Mouse (Mus musculus): ENCODE data around the gene Sv2a. TPM values are rescaled to one million over a fixed set of nuclear protein-coding genes. Genes with fewer than 3 reads are reported as not detected.

The Sv2a gene
- total RNA-seq (2023) = 1 to 10 TPM; 1.9 to 2.8 TPM

GRCm38 (mm10) chr3:96180727-96181477, at the start of gene Sv2a:
Gene Sv2a (plus strand): TSS chr3:96181151.

DNA sequence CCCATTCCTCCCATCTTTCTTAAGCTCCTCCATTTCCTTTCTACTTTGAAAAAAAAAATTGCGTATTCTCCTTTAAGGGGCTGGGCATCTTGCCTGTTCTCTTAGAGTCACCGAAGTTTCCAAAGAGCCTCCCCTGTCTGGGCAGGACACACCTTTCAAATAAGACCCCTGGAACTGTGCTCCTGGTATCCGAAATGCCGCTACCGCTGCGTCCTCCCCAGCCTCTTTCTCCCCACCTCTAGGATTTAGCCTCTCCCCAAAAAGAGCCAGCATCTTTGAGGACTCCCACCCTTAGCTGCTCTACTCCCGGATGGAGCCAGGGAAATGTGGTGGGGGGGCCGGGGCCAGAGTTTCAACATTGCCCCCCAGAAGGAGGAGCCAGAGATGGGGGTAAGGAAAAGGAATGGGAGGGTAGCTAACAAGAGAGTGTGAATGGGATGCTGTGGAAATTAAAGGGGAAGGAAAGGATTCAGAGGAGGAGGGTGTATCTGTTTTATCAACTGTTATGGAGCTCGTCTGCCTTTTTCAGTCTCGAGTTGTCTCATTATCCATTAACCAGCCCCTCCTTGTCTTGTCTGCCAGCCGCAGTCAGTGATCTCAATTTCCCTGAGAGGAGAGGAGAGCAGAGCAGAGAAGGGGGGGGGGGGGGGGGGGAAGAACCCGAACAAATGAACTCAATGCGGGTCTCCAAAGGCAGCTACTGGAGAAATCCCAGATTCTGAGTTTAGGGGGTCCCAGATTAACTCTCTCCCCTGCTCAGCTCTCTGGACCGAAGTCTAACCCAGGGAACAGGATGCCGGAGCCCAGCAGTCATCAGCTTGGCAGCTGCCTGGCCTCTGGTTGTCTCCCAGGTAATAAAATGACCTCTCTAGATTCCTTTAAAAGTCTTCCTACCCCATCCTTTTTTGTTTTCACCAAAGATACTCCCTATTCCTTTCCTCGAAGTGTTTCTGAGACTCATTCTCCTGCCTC, 18.8 kb upstream of the Sv2a start, which contains the start of gene Mtmr11:
TSS of gene Mtmr11 (plus strand) at position 136 of the 972 bp plus-strand sequence.

DNA sequence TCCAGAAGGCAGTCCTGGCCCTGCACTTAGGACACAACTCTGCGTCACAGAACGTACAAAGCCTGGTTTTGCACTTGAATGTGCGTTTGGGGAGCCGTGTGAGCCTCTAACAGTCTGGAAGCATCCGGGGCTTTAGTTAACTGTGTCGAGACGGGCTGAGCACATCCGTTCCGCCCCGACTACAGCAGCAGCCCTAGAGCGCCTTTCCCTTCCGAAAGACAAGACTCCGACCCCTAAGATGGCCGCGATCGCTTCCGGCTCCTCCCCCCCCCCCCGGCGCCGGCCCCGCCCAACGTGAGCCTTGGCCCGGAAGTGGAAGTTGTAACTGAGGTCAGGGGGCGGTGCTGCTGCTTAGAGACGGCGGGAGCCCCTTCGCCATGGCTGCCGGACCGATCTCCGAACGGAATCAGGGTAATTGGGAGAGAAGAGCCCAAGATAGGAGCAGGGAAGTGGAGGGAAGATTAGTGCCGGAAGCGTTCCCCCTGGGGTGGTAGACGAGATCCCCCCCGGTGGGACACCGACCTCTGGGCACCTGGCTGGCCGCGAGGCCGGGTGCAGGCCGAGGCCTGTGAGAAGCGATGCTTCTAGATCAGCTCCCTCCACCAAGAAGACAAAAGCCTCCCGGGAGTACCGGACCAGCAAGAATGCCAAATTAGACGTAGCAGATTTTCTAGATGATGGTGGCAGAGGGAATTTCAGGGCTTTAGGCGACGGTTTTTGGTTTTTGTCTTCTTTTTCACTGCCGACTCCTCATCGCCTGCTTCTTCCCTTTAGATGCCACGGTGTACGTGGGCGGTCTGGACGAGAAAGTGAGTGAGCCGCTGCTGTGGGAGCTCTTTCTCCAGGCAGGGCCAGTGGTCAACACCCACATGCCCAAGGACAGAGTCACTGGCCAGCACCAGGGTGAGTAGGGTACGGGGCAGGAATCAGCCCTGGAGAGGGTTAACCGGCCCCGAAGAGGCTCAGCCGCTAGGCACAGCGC, 8.5 kb upstream of the Sv2a start, which contains the start of gene Sf3b4:
TSS of gene Sf3b4 (plus strand) at position 136 of the 982 bp plus-strand sequence.

DNA sequence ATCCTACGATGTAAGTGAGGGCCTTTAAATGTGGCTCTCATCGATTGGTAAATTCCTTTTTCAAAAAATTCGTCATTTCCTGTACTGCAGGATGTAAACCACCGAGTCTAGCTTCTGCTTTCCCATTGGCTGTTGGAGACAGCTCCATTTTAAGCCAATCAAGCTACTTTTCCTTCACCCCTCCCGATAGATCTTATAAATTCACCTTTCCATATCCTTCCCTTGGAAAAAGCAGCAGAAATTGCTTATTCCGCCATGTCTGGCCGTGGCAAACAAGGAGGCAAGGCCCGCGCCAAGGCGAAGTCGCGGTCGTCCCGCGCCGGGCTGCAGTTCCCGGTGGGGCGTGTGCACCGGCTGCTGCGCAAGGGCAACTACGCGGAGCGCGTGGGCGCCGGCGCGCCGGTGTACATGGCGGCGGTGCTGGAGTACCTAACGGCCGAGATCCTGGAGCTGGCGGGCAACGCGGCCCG, 38.7 kb downstream of the Sv2a start, which contains the start of the genes Bola1 and Hist2h2ab:
TSS of gene Bola1 (minus strand) at position 49 of the 470 bp plus-strand sequence.
TSS of gene Hist2h2ab (plus strand) at position 205 of the 470 bp plus-strand sequence.

DNA sequence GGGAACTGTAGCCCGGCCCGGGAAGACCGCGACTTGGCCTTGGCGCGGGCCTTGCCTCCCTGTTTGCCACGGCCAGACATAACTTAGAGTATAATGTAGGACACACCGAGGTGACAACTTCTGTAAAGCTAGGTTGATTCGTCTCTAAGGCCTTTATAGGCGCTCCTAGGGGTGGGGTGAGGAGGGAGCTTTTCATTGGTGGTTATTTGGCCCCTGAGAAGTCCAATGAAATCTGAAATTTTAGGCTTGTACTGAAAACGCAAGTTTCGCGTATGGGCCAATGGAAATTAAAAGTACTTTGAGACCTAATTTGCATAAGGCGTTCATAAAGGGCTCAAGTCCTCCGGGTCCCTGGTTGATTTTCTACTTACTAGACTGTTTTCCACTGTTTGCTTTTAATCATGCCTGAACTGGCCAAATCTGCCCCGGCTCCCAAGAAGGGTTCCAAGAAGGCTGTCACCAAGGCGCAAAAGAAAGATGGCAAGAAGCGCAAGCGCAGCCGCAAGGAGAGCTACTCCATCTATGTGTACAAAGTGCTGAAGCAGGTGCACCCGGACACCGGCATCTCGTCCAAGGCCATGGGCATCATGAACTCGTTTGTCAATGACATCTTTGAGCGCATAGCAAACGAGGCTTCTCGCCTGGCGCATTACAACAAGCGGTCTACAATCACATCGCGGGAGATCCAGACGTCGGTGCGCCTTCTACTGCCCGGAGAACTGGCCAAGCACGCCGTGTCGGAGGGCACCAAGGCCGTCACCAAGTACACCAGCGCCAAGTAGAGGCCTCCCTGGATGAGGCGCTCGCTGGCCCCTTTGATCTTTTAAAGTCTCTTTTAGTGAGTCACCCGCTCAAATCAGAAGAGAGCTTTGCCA, 40.1 kb downstream of the Sv2a start, which contains the start of the genes Hist2h2ac and Hist2h2be:
TSS of gene Hist2h2ac (minus strand) at position 116 of the 875 bp plus-strand sequence.
TSS of gene Hist2h2be (plus strand) at position 355 of the 875 bp plus-strand sequence.

DNA sequence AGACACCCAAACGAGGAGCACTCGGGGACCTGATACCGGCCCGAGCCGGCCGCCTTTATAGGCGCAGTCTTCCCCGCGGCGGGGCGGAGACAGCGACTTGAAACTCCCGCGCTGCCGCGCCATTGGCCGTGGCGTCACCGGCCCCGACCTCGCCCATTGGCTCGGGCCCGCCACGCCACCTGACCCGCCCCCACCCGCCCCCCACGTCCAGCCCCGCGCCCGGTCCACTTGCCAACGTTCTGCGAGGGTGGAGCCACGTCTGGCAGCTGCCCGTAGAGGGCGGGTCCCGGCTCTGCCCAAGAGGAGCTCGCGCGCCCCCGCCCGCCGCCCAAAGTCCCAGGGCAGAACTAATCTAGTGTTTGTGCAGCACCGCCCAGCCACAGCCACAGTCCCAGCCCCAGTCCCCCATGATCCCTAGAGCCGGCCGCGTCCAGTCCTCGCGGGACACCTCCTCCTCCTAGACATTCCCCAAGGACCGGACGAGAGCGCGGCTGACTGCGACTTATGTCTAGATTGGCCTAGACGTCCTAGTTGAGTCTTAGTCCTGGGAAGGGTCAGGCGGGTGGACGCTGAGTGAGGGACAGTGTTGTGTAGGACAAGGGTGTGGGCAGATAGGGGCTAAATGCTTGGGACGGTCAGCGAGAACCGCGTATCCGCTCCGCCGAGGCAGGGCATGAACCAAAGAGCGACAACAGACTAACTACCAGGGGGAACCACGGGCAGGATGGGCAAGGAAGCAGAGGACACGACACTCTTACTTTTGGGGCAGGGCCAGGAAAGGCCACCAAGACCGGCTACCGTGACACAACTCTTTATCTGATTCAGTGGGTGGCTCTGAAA, 58.2 kb downstream of the Sv2a start, which contains the start of gene Hist2h3c2:
TSS of gene Hist2h3c2 (minus strand) at position 174 of the 840 bp plus-strand sequence.

GRCm38 (mm10) chr3:96239949-96240798, 59.2 kb downstream of the Sv2a start, which contains the start of gene Hist2h2aa2:
Gene Hist2h2aa2 (minus strand): TSS chr3:96240276.

Other genes with a start within 250 kb of the Sv2a start
- gene Plekho1, start 185.2 kb upstream of the Sv2a start, total RNA-seq (2023) = 100 to 1,000 TPM; 232 to 254 TPM
- gene Vps45, start 122.7 kb upstream of the Sv2a start, total RNA-seq (2023) = 10 to 100 TPM; 22.5 to 26.8 TPM
- gene Otud7b, start 76.6 kb upstream of the Sv2a start, total RNA-seq (2023) = 10 to 100 TPM; 61.6 to 63.2 TPM
- 1 to 10 TPM; 3.2 to 3.5 TPM for gene Mtmr11, start 19.1 kb upstream of the Sv2a start, total RNA-seq (2023)
- gene Sf3b4, start 8.8 kb upstream of the Sv2a start, total RNA-seq (2023) = 10 to 100 TPM; 86.0 to 89.2 TPM
- 10 to 100 TPM in 1 of 2 experiments, 1 to 10 TPM in 1; 8.9 to 12.7 TPM for gene Bola1, start 38.6 kb downstream of the Sv2a start, total RNA-seq (2023)
- gene Hist2h2ab, start 38.7 kb downstream of the Sv2a start, total RNA-seq (2023) = 1 to 10 TPM; 3.6 to 6.4 TPM
- 100 to 1,000 TPM; 121 to 127 TPM for gene Hist2h2ac, start 39.7 kb downstream of the Sv2a start, total RNA-seq (2023)
- gene Hist2h2be, start 40.0 kb downstream of the Sv2a start, total RNA-seq (2023) = 1 to 10 TPM; 5.3 to 5.9 TPM
- gene Hist2h3c2, start 58.0 kb downstream of the Sv2a start, total RNA-seq (2023) = 1 to 10 TPM; 1.5 to 2.7 TPM
- 100 to 1,000 TPM; 794 to 801 TPM for gene Hist2h2aa2, start 59.1 kb downstream of the Sv2a start, total RNA-seq (2023)
- 10 to 100 TPM in 1 of 2 experiments, not detected in 1; 26.8 TPM for gene Hist2h2aa1, start 64.3 kb downstream of the Sv2a start, total RNA-seq (2023)
- gene Hist2h3c1, start 65.5 kb downstream of the Sv2a start, total RNA-seq (2023) = not detected
- gene Hist2h4, start 82.2 kb downstream of the Sv2a start, total RNA-seq (2023) = 10 to 100 TPM; 57.1 to 68.9 TPM
- gene Hist2h3b, start 87.5 kb downstream of the Sv2a start, total RNA-seq (2023) = 100 to 1,000 TPM; 160 to 180 TPM
- gene Hist2h2bb, start 88.6 kb downstream of the Sv2a start, total RNA-seq (2023) = 100 to 1,000 TPM; 237 to 261 TPM
- gene Fcgr1, start 112.8 kb downstream of the Sv2a start, total RNA-seq (2023) = under 1 TPM in 1 of 2 experiments, not detected in 1; 0.61 TPM

Data from B cell, adult 67 days (primary cell).